Mouse (Mus musculus): ENCODE data around the gene Ciita.

GRCm38 (mm10) chr16:10574936-10575335, 95.1 kb downstream of the Ciita start:
- no peak for TF ChIP-seq POLR2A (IDR thresholded peaks at IDR 0.05; ENCODE audit: insufficient read length, low read depth)
- no peak for TF ChIP-seq USF1 (IDR thresholded peaks at IDR 0.05; ENCODE audit: low read depth)
- no peak for TF ChIP-seq MYOG (IDR thresholded peaks at IDR 0.05; ENCODE audit: control insufficient read depth in 1 of 3, insufficient read depth in 1 of 3, insufficient read length in 2 of 3, low read depth in 2 of 3)
- no peak for TF ChIP-seq TCF12 (IDR thresholded peaks at IDR 0.05; ENCODE audit: insufficient read depth, poor library complexity, severe bottlenecking)
- TF ChIP-seq MYOD1 (IDR thresholded peaks at IDR 0.05; ENCODE audit: control insufficient read depth in 1 of 3, insufficient read length in 2 of 3, low read depth in 2 of 3): no peak

Measured in myocyte (in vitro differentiated cells).